Mouse (Mus musculus): ENCODE data around the gene Atp1b2. TPM values are rescaled to one million over a fixed set of nuclear protein-coding genes. Genes with fewer than 3 reads are reported as not detected.
A peak's percentile ranks its signal among the peaks of the same experiment; 100 is the strongest.
"Not testable (repeated sequence)": the region's sequence is repeated elsewhere in the genome, so short reads cannot be mapped to it uniquely, and the experiment has no call there.

Gene Atp1b2
- total and polyA plus RNA-seq, 2 experiments from 2014 or later: 15.1 to 23.7 TPM

DNA sequence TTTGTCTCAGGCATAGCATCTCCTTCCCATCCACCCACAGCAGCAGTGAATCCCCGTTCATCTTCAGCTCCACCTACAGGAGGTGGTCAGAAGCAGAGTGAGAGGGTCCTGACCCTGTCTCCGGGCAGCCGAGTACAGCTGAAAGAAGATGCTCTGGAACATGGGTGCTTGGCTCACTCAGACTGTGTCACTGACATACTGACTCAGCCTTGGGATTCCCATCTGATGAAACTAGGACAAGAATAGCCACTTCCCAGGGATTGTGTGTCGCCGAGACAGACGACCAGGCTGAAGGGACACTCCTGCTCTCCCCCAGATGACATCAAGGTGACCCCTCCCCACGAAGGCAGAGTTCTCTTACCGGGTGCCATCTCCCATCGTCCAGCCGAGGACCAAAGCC is 11.0 kb upstream of the Atp1b2 start:
- H3K4me1 ChIP-seq (ENCODE audit: control insufficient read depth, insufficient read depth): peaks cover 9% of the 10 kb centered on the region
- no peak overlapping the region for H3K4me2 ChIP-seq (ENCODE audit: low read depth, low read length)
- TF ChIP-seq CTCF (IDR thresholded peaks at IDR 0.05; ENCODE audit: low read depth): no peak
- no peak for TF ChIP-seq EP300 (IDR thresholded peaks at IDR 0.05; ENCODE audit: low read depth)
- no peak for DNase-seq (ENCODE audit: low spot score)
- no peaks in the 10 kb centered on the region for H3K9me3 ChIP-seq (replicated peaks; ENCODE audit: control insufficient read depth, low read length)
- 39% methylated on average over 10 of the region's 10 CpGs for WGBS
- no peaks in the 10 kb centered on the region for H3K27me3 ChIP-seq (ENCODE audit: control insufficient read depth, insufficient read depth, low read length)
- H3K4me3 ChIP-seq (ENCODE audit: low read depth, low read length): no peak overlapping the region
- H3K9ac ChIP-seq (replicated peaks; ENCODE audit: low read depth, low read length): no peak overlapping the region
- no peaks in the 10 kb centered on the region for H3K36me3 ChIP-seq (replicated peaks; ENCODE audit: control insufficient read depth, insufficient read depth, low read length)
- no peak for ATAC-seq (ENCODE audit: insufficient read depth, low read depth)
- no peak overlapping the region for H3K27ac ChIP-seq (ENCODE audit: low read depth)

DNA sequence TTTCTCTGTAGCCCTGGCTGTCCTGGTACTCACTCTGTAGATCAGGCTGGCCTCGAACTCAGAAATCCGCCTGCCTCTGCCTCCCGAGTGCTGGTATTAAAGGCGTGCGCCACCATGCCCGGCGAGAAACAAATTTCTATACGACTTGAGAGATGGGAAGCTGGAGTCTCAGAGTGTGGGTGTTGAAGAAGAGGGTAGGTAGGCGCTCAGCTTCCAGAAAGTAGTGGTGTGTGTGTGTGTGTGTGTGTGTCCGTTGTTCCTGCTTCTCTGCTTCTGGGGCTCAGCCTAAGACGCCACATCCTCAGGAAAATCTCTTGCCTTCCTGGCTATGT is 8.5 kb upstream of the Atp1b2 start:
- not testable (repeated sequence) for ATAC-seq (ENCODE audit: insufficient read depth, low read depth); H3K36me3 ChIP-seq (replicated peaks; ENCODE audit: control insufficient read depth, insufficient read depth, low read length); H3K9ac ChIP-seq (replicated peaks; ENCODE audit: low read depth, low read length); H3K4me1 ChIP-seq (ENCODE audit: control insufficient read depth, insufficient read depth); DNase-seq (ENCODE audit: low spot score); H3K9me3 ChIP-seq (replicated peaks; ENCODE audit: control insufficient read depth, low read length); H3K27ac ChIP-seq (ENCODE audit: low read depth); H3K27me3 ChIP-seq (ENCODE audit: control insufficient read depth, insufficient read depth, low read length); H3K4me3 ChIP-seq (ENCODE audit: low read depth, low read length)
- H3K4me2 ChIP-seq (ENCODE audit: low read depth, low read length): 0 out of 2 replicates have a peak overlapping the region, but pooled peaks have one; percentile 44
- WGBS: 36% methylated on average over 11 of the region's 11 CpGs

DNA sequence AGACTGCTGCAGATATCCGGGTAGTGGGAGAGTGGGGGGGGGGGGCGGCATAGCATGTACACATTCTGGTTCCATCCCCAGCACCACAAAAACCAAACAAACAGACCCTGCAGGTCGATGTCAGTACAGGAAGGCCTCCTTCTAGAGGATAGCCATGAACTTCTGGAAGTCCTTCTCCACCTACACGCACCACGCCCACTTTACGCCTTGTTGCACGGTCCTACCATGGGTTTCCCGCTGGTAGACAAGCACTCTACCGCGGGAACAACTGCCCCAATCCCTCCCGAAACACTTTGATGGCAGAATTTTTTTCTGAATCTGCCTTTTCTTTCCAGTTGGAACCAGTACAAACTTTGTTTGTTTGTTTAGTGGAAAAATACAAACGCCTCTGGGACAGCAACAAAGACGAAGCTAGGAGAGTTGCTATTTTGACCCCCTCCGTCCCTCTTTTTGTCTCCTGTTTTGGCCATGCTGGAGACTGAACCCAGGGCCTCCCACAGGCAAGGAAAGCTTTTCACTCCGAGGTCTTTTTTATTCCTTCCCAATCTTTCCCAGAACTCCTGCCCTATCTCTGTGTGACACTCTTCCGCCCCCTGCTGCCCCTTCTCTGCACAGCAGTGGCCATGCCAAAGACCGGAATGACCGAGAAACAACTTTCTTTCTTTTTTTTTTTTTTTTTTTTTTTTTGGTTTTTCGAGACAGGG is 8.0 kb upstream of the Atp1b2 start:
- peak; percentile 78 for ATAC-seq (ENCODE audit: insufficient read depth, low read depth)

DNA sequence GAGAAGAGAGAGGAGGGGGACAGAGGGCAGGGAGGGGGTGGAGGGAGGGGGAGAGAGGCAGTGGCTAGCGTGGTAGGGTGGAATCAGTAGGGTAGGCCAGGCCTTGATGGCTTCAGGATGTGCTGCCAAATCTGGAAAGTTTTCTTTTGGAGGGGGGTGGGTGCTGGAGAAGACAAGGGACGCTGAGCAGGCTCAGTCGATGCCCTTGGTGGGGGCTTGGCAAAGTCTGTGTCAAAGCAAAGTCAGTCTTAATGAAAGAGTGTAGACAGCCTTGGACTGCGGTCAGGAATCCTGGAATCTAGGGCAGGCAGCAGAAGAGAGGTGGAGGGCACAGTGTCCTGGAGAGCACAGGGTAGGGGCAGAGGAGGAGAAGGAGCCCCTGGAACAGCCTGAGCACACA is 5.2 kb upstream of the Atp1b2 start:
- no peak for TF ChIP-seq EP300 (IDR thresholded peaks at IDR 0.05; ENCODE audit: low read depth)
- no peak for TF ChIP-seq CTCF (IDR thresholded peaks at IDR 0.05; ENCODE audit: low read depth)
- 43% methylated on average over 4 of the region's 4 CpGs for WGBS
- peaks cover 10% of the 10 kb centered on the region for H3K4me1 ChIP-seq (ENCODE audit: control insufficient read depth, insufficient read depth)

More for the DNA sequence above, 8.0 kb upstream of the Atp1b2 start:
- 15% methylated on average over 18 of the region's 19 CpGs for WGBS
- Histone ChIP-seq H3K4me3 (ENCODE audit: low read depth, low read length) (0 out of 2 replicates have a peak overlapping the region, but pooled peaks have one; percentile 11), H3K27ac (ENCODE audit: low read depth) (no peak overlapping the region), H3K9ac (replicated peaks; ENCODE audit: low read depth, low read length) (peak overlapping the region; percentile 34; the same call in 1 of the 2 replicates), H3K4me1 (ENCODE audit: control insufficient read depth, insufficient read depth) (peaks cover 5% of the 10 kb centered on the region; the same call in 1 of the 2 replicates), H3K9me3 (replicated peaks; ENCODE audit: control insufficient read depth, low read length) (no peaks in the 10 kb centered on the region), H3K27me3 (ENCODE audit: control insufficient read depth, insufficient read depth, low read length) (no peaks in the 10 kb centered on the region), H3K36me3 (replicated peaks; ENCODE audit: control insufficient read depth, insufficient read depth, low read length) (no peaks in the 10 kb centered on the region), H3K4me2 (ENCODE audit: low read depth, low read length) (peak overlapping the region; percentile 44)
- DNase-seq (ENCODE audit: low spot score): peak; percentile 88
- TF ChIP-seq EP300 (IDR thresholded peaks at IDR 0.05; ENCODE audit: low read depth) (no peak), CTCF (IDR thresholded peaks at IDR 0.05; ENCODE audit: low read depth) (peak; percentile 92)

DNA sequence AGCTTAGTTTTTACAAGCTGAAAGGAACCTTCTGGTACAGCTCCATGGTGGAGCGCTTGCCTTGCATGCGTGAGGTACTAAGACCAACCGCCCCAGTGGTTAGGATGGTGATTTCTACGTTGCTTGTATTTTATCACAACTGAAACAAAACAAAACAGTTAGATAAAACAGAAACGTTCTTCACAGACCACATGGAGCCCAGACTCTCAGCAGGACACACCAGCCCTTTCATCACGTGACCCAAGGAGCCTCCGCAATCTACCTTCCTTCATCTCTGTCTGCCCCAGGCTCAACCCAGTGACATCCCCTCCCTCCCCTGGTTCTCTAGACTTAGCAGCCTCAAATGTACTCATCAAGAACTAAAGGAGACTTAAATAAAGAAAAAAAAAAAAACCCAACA is 3.7 kb upstream of the Atp1b2 start:
- WGBS: 59% methylated on average over 7 of the region's 7 CpGs
- no peak overlapping the region for H3K27ac ChIP-seq (ENCODE audit: low read depth)
- no peak overlapping the region for H3K4me3 ChIP-seq (ENCODE audit: low read depth, low read length)
- H3K36me3 ChIP-seq (replicated peaks; ENCODE audit: control insufficient read depth, insufficient read depth, low read length): no peaks in the 10 kb centered on the region
- no peak overlapping the region for H3K4me2 ChIP-seq (ENCODE audit: low read depth, low read length)
- no peak for DNase-seq (ENCODE audit: low spot score)
- TF ChIP-seq EP300 (IDR thresholded peaks at IDR 0.05; ENCODE audit: low read depth) (no peak), CTCF (IDR thresholded peaks at IDR 0.05; ENCODE audit: low read depth) (no peak)
- H3K9me3 ChIP-seq (replicated peaks; ENCODE audit: control insufficient read depth, low read length): no peaks in the 10 kb centered on the region
- ATAC-seq (ENCODE audit: insufficient read depth, low read depth): no peak
- no peak overlapping the region for H3K9ac ChIP-seq (replicated peaks; ENCODE audit: low read depth, low read length)
- H3K4me1 ChIP-seq (ENCODE audit: control insufficient read depth, insufficient read depth): peaks cover 20% of the 10 kb centered on the region
- H3K27me3 ChIP-seq (ENCODE audit: control insufficient read depth, insufficient read depth, low read length): no peaks in the 10 kb centered on the region

More for the DNA sequence above, 5.2 kb upstream of the Atp1b2 start:
- Histone ChIP-seq H3K36me3 (replicated peaks; ENCODE audit: control insufficient read depth, insufficient read depth, low read length) (no peaks in the 10 kb centered on the region), H3K27me3 (ENCODE audit: control insufficient read depth, insufficient read depth, low read length) (no peaks in the 10 kb centered on the region), H3K9me3 (replicated peaks; ENCODE audit: control insufficient read depth, low read length) (no peaks in the 10 kb centered on the region), H3K9ac (replicated peaks; ENCODE audit: low read depth, low read length) (no peak overlapping the region), H3K27ac (ENCODE audit: low read depth) (no peak overlapping the region), H3K4me3 (ENCODE audit: low read depth, low read length) (no peak overlapping the region), H3K4me2 (ENCODE audit: low read depth, low read length) (no peak overlapping the region)
- DNase-seq (ENCODE audit: low spot score) (no peak), ATAC-seq (ENCODE audit: insufficient read depth, low read depth) (no peak)

DNA sequence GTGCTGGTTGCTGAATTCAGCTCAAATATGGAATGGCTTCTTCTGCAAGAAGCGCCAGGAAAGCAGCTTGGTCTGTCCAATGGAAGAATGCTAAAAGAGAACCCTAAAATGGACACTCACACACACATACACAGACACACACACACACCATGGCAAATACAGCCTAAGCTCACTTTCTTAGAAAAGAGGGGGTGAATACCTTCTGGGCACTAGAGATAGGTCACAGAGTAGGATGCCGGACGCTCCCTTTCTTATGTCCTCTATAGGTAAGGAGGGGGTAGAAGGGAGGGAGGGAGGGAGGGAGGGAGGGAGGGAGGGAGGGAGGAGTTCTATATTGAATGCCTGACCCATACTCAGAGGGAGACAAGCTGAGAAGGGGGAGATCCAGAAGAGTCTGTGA is 2.8 kb upstream of the Atp1b2 start:
- DNase-seq (ENCODE audit: low spot score): no peak
- Histone ChIP-seq H3K4me2 (ENCODE audit: low read depth, low read length) (no peak overlapping the region), H3K4me1 (ENCODE audit: control insufficient read depth, insufficient read depth) (peaks cover 25% of the 10 kb centered on the region), H3K4me3 (ENCODE audit: low read depth, low read length) (no peak overlapping the region), H3K9me3 (replicated peaks; ENCODE audit: control insufficient read depth, low read length) (no peaks in the 10 kb centered on the region), H3K9ac (replicated peaks; ENCODE audit: low read depth, low read length) (no peak overlapping the region), H3K27me3 (ENCODE audit: control insufficient read depth, insufficient read depth, low read length) (no peaks in the 10 kb centered on the region), H3K36me3 (replicated peaks; ENCODE audit: control insufficient read depth, insufficient read depth, low read length) (no peaks in the 10 kb centered on the region), H3K27ac (ENCODE audit: low read depth) (no peak overlapping the region)
- TF ChIP-seq EP300 (IDR thresholded peaks at IDR 0.05; ENCODE audit: low read depth) (no peak), CTCF (IDR thresholded peaks at IDR 0.05; ENCODE audit: low read depth) (no peak)
- ATAC-seq (ENCODE audit: insufficient read depth, low read depth): no peak
- WGBS: 87% methylated on average over 3 of the region's 3 CpGs
